Mouse (Mus musculus): ENCODE results near the gene Fes.
"Not testable (repeated sequence)": the region's sequence is repeated elsewhere in the genome, so short reads cannot be mapped to it uniquely, and the experiment has no call there.

Gene Fes

DNA sequence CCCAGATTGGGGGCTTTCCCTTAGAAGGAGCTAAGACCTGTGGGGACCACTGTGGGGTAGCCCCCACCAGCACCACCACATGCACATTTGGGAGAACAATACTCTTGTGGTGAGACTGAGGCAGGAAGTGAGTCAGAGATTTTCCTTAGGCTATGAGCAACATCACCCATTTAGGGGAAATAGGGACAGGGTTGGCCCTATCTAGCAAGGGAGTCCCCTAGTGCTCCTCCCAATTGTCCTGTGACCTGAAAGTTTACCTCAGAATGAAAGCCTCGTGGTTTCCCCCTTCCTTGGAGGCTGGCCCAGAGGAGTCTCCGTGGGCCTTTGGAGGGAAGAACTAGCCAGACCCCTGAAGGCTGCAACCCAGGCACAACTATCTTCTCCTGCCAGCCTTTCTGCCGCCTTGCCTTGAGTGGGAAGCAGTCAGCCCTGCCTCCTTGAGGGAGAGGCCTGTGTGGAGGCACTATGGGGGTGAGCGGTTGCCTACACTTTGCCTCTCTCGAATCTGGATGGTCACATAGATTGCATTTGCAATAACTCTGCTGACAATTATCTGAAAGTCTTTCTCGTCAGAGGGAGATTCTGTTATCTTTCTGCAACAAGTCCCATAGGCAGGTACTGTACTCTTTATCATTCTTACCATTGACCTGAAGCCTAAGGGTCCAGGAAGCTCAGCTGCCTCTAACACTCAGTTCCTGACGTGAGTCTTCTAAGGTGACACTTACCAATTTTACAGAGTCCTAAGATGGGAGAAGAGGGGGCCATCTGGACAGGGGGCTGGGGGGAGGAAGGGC, 16.6 kb upstream of the Fes start:
- no peak for DNase-seq (ENCODE audit: low read depth, low spot score)

DNA sequence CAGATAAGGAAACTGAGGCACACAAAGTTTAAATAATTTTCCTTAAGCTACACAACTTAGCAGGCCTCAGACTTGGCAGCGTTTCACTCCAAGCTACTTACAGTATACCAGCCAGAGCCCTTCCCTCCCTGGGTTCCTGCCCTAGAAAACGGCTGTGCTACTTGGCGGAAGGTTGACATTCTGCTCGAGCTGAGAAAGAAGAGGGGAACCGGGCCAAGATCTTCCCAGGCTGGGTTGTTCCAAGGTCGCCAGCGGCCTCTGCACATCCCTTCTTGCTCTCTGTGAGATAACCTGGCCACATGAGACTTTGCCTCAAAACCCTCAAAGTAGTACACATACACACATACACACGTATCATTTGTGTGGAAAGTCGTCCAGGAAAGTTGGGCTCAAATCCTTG, 15.8 kb upstream of the Fes start:
- DNase-seq (ENCODE audit: low read depth, low spot score), result peak; percentile 86

DNA sequence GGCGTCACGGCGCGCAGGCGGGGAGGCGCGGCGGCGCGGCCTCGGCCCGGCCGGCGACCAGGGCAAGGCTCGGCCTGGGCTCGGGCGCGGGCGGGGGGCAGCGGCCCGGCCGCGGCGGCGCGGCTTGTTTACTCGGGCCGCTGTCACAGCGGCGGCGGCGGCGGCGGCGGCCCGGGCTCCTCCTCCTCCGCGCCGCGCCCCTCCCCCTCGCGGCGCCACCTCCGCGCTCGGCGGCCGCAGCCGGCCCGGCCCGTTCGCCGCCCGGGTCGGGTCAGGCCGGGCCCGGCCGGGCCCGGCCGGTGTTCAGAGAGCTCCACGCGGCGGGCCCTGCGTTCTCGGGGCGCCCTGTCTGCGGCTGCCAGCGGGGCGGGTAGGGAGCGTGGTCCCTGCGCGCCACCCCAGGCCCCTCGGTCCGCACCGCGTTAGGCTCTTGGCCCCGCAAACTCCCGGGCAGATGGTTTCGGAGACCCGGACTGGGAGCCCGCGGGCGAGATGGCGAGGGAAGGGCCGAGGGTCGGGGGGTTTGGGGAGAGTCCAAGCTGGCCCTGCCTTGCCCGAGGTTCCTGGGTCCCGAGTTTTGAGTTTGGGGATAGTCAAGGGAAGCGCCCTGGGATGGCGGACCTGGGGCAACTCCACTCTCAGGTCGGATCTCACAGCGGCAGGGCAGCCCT, 15.0 kb upstream of the Fes start:
- DNase-seq (ENCODE audit: low read depth, low spot score), result peak; percentile 37

DNA sequence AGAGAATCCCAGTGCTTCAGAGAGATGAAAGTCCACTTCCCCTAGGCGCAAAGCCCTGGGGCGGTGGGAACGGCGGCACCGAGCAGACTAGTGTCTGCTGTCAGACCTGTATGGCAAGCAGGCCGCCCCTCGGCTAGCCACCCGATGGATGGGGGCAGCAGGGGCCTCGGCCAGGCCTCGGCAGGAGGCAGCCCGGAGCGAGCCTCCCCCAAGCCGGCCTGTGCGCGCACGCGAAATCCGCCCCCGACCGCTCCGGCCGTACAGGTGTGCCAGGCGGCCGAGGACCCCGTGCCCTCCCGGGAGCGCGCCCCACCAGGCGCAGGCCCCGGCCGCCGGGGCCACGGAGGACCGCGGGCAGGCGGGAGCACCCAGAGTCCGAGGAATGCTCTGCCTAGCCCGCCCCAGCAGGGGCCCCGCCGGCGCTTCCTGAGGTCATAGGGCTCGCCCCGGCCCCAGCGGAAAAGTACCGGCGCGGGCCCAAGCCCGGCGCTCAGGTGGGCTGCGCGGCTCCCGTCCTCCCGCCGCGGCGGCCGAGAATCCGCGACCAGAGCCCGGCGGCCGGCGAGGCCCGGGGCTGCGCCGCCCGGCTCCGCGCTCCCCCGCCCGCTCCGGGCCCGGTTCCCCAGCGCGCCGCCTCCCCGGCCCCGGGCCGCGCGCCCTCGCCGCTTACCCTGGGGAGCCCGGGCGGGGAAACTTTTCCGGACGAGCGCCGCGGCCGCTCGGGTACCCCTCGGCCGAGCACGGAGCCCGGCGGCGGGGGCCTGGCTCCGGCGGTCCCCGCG, 14.3 kb upstream of the Fes start:
- no peak for DNase-seq (ENCODE audit: low read depth, low spot score)

DNA sequence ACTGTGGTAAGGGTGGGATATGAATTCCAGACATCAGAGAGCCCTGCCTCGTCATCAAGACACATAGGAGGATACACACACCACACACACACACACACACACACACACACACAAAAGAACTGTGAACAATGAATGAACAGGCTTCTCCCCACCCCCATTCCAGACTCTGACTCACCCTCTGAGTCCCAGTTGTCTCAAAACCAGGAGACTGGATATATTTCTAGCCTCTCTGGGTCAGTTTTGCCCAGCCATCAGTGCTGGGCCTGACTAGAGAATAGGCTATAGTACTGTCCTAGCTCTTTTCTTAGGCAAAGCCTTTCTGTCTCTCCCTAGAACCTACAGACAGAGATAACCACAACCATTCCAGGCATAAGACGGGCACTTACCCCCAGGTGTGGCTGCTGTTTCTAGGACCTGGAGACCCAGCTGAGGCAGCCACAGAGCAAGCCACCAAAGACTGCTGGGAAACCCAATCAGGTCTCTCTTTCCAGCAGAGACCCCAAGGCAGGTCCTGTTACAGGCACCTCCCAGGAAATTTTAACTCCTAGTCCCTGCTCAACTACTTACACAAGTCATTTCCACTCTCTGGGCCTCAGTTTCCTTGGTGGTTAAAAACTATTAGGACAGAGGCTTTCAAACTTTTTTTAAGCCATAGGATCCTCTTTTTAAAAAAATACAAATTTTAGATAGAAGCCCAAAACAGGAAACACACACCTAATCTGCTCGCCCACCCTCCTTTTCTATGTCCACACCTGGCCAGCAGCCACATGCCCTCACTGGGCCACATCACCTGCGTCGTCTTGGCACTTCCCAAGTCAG, 13.5 kb upstream of the Fes start:
- DNase-seq (ENCODE audit: low read depth, low spot score), result no peak

DNA sequence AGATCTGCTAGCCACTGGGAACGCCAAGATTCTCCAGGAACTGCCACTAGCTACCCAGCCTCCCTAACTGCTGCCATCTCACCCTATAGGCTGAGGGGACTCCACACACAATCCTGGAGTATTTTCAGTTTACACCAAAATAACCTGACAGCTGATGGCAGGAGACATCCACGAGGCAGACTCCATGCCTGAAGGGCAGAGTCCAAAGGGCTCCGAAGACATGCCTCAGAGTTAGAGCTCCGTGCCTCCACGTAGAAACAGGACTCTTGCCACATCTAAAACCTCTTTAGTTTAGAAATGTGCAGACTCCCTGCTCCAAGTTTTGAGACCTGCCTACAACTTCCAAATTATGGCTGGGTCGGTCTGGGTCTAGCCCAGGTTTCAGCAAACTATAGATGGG, 12.8 kb upstream of the Fes start:
- no peak for DNase-seq (ENCODE audit: low read depth, low spot score)

DNA sequence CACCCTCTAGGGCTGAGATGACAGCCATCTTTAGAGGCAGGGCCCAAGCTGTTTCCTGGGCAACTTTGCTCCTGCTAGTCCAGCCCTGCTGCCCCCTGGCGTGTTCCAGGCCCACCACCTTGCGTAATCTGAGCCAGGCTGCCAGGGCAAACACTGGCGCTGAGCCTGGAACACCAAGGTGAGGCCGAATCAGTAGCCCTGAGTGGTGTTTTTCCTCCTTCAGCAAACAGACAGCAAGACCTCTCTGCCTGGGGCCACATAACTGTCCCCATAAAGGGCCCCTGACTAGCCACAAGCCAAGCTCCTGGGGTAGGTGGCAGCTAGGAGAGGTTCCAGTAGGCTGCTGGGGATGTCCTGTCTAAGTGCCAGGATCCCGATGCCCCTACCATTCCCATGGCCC, 12.4 kb upstream of the Fes start:
- no peak for DNase-seq (ENCODE audit: low read depth, low spot score)

DNA sequence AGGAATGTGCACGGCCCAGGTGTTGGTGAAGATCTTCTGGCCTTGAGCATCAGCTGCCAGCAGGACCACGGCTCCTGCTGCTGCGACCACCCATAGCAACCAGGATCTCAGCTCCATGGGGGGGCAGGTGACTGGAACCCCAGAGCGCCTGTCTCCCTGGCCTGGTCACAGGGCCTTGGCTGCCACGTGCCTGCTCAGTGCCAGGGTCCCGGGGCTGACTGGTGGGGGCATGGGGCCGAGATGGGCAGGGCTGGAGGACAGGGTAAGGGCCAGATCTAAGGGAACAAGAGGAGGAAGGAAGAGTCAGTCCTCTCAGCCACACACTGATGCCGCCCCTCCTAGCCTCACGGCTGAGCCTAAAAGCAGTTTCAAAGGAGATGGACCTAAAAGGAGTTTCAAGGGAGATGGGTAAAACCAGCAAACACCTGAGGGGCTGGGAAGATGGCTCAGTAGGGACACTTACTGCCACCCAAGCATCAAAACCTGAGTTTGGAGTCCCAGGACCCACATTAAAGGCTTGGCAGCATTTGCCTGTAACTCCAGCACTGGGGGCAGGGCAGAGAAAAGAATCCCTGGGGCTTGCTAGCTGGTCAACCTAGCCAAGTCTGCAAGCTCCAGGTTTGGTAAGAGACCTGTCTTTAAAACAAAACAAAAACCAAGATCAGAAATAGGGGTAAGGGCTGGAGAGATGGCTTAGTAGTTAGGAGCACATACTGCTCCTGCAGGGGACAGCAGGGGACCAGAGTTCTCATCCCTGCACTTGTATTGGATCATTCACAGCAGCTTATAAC, 11.1 kb upstream of the Fes start:
- no peak for DNase-seq (ENCODE audit: low read depth, low spot score)

DNA sequence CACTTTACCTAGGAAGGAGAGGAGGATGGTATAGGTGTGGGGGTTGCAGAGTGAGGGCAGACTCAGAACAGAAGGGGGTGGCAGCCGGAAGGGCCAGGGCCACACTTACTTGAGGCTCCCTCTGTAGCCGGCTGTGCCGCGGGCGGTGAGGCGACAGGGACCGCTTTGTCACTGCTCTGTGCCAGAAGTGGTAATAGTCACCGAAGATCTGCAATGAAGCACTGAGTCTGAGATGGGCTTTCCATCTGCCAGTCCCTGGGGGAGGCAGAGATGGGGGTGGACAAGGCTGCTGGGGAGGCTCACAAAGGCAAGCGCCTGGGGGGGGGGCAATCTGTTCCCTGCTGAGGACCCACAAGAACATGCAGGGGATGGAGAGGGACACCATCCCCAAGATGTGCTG, 10.2 kb upstream of the Fes start:
- no peak for DNase-seq (ENCODE audit: low read depth, low spot score)

DNA sequence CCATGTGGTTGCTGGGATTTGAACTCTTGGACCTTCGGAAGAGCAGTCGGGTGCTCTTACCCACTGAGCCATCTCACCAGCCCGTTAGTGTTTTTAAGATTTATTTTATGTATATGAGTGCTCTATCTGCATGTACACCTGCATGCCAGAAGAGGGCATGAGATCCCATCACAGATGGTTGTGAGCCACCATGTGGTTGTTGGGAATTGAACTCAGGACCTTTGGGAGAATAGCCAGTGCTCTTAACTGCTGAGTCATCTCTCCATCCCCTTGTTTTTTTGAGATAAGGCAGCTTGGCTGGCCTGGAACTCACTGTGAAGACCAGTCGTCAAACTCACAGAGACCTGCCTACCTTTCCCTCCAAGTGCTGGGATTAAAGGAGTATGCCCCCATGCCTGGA, 8.7 kb upstream of the Fes start:
- not testable (repeated sequence) for DNase-seq (ENCODE audit: low read depth, low spot score)

DNA sequence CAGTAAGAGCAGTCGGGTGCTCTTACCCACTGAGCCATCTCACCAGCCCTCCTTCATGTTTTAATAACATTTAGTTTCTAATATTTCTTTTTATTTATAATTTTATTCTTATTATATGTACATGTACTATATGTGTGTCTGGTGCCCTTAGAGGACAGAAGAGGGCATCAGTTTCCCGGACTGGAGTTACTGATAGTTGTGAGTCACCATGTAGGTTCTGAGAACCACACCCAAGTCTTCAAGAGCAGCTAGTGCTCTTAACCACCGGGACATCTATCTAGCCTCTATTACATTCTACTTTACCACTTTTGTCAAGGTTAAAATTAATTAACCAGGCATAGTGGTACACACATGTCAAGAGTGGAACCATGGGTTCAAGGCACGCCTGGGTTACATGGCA, 6.9 kb upstream of the Fes start:
- no peak for DNase-seq (ENCODE audit: low read depth, low spot score)

DNA sequence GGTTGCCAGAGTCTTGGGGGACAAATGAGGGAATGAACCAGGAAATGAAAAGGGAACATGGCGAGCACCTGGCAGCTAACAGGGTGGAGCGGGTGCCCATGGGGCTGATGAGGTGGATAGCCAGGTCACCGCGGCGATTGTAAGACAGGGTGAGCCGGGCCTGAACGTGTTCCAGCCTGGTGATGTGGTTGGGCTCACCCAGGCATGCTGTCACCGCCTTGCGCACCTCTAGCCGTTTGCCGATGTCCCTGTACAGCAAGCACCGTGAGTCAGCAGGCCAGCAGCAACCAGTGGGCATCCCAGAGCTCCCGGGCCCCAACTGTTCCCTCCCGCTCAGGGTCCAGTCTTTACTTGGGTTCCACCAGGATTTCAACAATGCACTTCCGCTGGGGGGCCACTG, 4.4 kb upstream of the Fes start:
- no peak for DNase-seq (ENCODE audit: low read depth, low spot score)

DNA sequence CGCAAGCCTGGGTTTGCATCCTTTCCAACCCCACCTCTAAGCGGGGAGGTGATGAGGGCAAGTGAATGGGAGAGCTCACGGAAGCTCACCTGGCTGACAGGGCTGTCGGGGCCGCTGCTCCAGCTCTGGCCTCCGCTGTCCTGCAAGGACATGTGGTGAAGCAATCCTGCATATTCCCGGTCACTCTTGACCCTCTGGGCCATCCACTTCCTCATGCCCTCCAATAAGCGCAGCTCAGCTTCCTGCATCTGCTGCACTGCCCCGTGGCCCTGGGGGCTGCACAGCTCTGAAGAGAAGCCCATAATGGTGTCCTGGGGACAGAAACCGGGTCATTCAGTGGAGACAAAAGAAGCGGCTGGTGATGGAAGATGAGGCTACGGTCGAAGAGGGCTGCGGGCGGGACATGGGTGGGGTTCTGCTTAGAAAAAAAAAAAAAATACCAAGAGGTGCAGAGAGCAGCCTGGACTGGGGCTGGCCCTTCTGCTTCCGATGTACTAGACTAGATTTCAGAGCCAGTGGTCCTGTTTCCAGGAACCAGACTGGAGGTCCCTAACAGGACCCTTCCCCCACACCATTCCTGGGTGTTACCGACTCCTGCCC, 613 bp downstream of the Fes start:
- no peak for DNase-seq (ENCODE audit: low read depth, low spot score)

DNA sequence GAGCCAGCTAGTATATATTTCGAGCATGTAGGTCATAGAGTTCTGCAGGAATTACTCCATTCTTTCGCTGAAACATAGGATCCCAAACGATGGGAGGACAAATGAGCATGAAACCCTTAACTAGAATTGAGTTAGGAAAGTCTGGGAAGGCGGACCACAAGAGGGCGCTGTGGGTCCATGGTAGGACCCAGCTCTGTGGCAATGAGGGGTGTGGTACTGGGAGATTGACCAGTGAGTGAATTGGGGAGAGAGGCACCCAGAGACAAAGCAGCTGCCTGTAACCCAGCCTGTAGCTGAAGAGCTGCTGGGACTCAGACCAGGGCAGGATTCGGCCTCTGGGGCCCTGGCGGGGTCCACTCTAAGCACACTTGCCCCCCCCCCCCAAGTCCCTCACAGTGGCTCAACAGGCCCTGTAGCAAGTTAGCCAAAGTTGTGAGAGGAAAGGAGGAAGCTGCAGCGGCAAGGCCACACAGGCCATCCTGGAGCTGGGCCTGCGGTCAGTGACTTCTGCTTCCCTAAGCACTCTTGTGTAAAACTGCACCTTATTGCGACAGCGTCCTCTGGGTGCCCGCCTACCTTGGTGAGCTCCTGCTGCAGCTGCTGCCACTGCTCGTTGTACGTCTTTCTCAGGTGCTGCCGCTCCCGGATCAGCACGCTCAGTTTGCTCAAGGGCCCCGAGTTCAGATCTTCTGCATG, 1.4 kb downstream of the Fes start:
- DNase-seq (ENCODE audit: low read depth, low spot score), result peak; percentile 87

DNA sequence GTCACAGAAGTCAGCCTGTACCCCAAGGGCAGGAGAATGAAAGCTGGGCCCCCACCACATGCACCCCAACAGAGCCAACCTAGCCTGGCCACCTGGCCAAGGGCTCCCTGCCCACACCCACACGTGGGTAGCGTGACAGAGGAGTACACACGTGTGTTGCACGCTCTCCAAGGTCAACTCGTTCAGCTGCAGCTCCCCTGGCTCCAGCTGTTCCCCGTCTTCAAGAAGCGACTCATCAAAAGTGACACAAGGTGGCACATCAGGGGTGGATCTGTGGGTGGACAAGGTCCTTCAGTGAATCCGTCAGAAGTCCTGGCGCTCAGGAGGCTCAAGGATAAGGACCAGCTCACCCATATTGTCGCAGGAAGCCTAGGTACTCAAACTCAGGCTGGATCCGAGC, 4.8 kb downstream of the Fes start:
- DNase-seq (ENCODE audit: low read depth, low spot score), result no peak

DNA sequence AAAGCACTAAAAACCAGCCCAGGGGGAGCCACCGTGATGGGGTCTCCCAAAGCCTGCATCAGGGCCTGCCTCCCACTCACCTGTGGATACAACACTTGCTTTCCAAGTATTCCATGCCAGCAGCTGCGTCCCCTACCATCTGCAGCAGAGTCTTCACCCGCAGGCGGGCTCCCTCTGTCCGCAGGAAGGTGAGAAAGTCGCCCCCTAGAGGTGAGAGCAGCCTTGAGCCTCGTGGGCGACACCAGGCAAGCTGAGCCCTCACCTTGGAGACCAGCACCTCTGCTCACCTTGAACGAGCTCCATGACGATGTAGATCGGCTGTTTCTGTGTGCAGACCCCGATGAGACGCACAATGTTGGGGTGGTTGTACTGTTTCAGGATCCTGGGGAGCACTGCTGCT, 8.2 kb downstream of the Fes start:
- DNase-seq (ENCODE audit: low read depth, low spot score), result no peak

DNA sequence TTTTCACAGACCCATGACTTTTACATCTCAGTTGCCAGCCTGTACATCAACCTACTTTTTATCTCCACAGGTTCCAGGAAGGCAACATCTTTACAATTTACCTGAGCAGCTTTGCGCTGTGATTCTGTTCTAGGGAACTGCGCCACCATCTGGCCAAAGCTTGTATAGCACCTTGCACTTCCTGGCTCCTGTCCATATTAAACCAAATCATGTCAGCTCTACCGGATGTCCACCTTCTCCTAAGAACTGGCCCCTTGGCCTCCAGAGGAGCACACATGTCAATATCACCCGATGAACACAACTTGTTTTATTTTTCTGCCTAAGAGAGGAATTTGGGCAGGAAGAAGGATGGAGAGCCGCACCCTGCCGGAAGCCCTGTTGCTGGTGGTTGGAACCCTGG, 10.3 kb downstream of the Fes start:
- DNase-seq (ENCODE audit: low read depth, low spot score), result peak; percentile 52

DNA sequence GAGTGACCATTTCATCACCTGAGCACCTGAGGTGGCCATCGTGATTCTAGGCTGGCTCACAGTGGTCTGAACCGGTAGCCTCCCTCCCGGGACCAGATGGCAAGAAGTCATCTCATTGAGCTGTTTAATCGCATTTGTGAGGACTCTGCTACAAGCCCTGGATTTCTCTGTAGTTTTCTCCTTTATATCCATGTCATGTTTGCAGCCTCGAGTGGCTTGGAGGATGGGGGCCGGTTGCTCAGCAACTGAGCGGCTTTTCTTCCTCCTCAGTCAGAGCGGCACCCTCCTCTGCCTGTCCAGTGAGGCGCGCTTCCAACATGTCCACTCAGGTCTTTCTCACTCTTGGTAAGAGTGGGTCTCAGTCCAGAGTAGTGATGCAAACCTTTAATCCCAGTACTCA, 11.6 kb downstream of the Fes start:
- no peak for DNase-seq (ENCODE audit: low read depth, low spot score)

DNA sequence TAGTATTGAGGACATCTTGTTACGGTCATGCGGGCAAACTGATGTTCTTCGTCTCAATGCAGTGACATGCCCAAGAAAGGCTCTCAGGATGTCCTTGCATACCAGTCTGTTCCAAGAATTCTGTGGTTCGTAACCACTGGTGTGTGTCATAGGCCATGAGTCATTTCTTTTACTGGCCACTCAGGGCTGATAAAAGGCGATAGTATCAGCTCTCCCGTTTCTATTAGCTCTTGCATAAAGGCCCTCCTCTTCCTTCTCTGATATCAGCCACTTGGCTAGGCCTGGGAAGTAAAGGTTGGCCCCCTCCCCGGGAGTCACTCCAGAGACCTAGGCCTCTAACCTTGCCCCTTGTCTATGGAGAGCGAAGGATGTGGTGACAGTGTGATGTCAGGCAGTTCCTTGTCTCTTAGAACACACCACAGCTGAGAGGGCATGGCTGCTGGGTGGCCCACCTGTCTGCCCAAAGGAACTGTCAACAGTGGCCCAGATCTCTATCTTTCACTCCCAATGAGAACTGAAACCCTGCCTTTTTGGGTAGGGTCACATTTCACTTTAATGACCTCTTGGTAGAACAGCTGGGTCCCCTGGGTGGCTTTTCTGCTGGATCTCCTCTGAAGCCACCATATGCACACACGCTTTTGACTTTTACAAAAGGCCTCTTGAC, 12.2 kb downstream of the Fes start:
- no peak for DNase-seq (ENCODE audit: low read depth, low spot score)

All from skeletal muscle tissue, adult 2 months (tissue).